Mouse (Mus musculus) right cerebral cortex, adult 18-20 months (tissue): ENCODE data around the gene Gm20388.
"Not testable (repeated sequence)": the region's sequence is repeated elsewhere in the genome, so short reads cannot be mapped to it uniquely, and the experiment has no call there.

Source experiments
- DNase-seq: peaks from one replicate; pipeline ENCODE4 v3.0.0; 2022; ENCODE audit warnings: mixed read lengths

Gene Gm20388

GRCm38 (mm10) chr8:123408586-123409544, 3498.2 kb downstream of the Gm20388 start:
- DNase-seq = no peak

- DNase-seq = no peak
Observed at GRCm38 (mm10) chr8:123410049-123410587, 3499.5 kb downstream of the Gm20388 start.

GRCm38 (mm10) chr8:123410788-123411187, 3500.1 kb downstream of the Gm20388 start:
- no peak for DNase-seq

- peak; percentile 94 for DNase-seq
Observed at GRCm38 (mm10) chr8:123411246-123411645, 3500.6 kb downstream of the Gm20388 start, which contains the start of gene Tubb3. Tubb3 (plus strand) TSS chr8:123411424.

- peak; percentile 49 for DNase-seq
Observed at GRCm38 (mm10) chr8:123411781-123412327, 3501.2 kb downstream of the Gm20388 start.

GRCm38 (mm10) chr8:123412560-123413170, 3502.0 kb downstream of the Gm20388 start:
- peak; percentile 91 for DNase-seq

GRCm38 (mm10) chr8:123414255-123414654, 3503.6 kb downstream of the Gm20388 start:
- DNase-seq = no peak

GRCm38 (mm10) chr8:123414997-123415696, 3504.5 kb downstream of the Gm20388 start:
- DNase-seq = not testable (repeated sequence)

- no peak for DNase-seq
Observed at GRCm38 (mm10) chr8:123415967-123416943, 3505.6 kb downstream of the Gm20388 start.

GRCm38 (mm10) chr8:123416944-123417555, 3506.4 kb downstream of the Gm20388 start:
- DNase-seq = no peak

GRCm38 (mm10) chr8:123419711-123420110, 3509.1 kb downstream of the Gm20388 start:
- no peak for DNase-seq

- no peak for DNase-seq
Observed at GRCm38 (mm10) chr8:123420525-123421281, 3510.1 kb downstream of the Gm20388 start.

- DNase-seq = no peak
Observed at GRCm38 (mm10) chr8:123421325-123421724, 3510.7 kb downstream of the Gm20388 start.

- DNase-seq = peak; percentile 88
Observed at GRCm38 (mm10) chr8:123422056-123422780, 3511.6 kb downstream of the Gm20388 start.

- DNase-seq = no peak
Observed at GRCm38 (mm10) chr8:123422781-123423159, 3512.1 kb downstream of the Gm20388 start.

GRCm38 (mm10) chr8:123423441-123423840, 3512.8 kb downstream of the Gm20388 start, which contains the start of gene Def8:
Def8 (plus strand) TSS chr8:123423527.
- no peak for DNase-seq

GRCm38 (mm10) chr8:123426511-123427509, 3516.2 kb downstream of the Gm20388 start:
- no peak for DNase-seq
